Mouse (Mus musculus) cortical plate, adult 2 months (tissue): ENCODE results near the gene Gm11985.

ENCODE experiments used
- CTCF ChIP-seq: fragments of 200-500 bp; IDR thresholded peaks from 2 replicates; pipeline ENCODE4 v1.5.1; 2011; ENCODE audit warnings: mild to moderate bottlenecking, control low read depth, low read length; ENCODE audit not compliant: insufficient read depth; ENCODE audit errors: extremely low read depth
- POLR2A ChIP-seq: fragments of 200-500 bp; IDR thresholded peaks from 2 replicates; pipeline ENCODE4 v1.6.1; 2011; ENCODE audit warnings: mild to moderate bottlenecking, low read length, control low read depth; ENCODE audit not compliant: insufficient read depth; ENCODE audit errors: extremely low read depth

DNA sequence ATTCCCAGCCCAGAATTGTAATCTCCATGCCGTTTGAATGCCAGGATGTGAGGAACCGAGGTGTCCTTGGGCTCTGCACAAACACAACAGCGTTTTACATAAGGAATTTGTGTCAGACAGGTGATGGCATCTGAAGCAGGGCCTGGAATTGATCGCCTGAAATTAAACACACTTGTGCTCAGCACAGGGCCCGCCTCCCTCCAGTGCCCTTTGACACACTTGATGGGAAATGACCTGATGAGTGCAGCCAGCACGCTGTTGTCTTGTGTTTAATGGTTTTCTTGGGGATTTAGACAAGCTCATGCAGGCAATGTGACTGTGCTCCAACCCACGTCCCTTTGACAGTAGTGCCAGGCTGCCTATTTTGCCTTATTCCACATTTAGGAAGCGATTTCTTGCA, 897 bp downstream of the Gm11985 start:
- TF ChIP-seq CTCF (no peak), POLR2A (no peak)
